Mouse (Mus musculus) mesoderm, embryonic 11.5 days (tissue): ENCODE measurements around the gene Zswim4.
A peak's percentile ranks its signal among the peaks of the same experiment; 100 is the strongest.

Experiments used
- DNase-seq: peaks from one replicate; pipeline ENCODE4 v3.0.0-alpha.2; 2012; ENCODE audit warnings: low read depth, low spot score

Gene Zswim4

DNA sequence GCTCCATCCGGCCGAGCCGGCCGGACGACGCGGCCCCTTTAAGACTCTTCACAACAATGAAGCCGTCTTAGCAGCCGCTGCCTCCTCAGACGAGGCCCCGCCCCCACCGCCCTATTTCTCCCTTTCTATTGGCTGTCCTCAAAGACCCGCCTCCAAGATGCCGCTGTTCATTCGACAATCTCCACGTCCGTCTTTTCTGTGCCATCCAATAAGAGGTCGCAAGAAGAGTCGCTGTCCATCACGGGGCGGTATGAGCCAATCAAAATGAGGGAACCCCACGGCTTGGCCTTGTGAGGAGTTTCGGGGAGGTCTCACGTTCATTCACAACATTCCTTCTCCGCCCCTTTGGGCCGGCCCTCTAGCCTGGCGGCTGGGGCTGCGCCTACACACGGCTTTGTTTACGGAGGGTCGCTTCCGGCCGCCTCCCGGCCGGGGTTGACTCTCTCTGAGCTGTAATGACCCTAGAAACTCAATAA lies at the start of gene Zswim4:
TSS of gene Zswim4 (minus strand) at position 58 of the 476 bp plus-strand sequence.
- DNase-seq: peak; percentile 100

DNA sequence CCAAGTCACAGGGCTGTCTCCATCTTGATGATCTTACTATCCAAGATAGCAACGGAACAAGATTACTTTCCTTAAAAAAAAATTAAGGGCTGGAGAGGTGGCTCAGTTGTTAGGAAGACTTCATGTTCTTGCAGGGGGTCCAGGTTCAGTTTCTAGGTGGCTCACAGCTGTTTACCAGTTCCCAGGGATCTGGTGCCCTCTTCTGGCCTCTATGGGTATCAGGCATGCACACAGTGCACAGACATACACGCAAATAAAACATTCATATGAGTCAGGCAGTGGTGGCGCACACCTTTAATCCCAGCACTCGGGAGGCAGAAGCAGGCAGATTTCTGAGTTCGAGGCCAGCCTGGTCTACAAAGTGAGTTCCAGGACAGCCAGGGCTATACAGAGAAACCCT lies 48.8 kb upstream of the Zswim4 start:
- DNase-seq: peak; percentile 62

DNA sequence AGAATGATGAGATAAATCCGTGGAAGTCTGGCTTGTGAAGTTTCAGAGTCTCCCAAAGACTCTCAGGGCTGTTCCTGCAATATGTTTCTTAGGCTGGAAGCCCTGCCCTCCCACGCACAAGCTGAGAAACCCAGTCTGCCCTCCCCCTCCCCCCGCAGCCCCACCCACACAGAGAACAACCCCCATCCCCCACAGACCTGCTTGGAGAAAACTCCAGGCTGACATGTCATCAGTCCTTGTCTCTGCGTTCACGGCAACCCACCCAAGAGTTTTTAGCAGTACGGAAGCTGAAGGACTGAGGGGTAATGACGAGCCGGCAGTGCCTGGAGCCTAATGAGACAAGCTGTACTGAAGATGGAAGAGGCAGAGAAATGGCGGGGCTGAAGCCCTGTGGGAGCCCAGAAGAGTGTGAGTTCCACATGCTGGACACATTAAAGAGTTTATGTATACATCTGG lies 47.8 kb upstream of the Zswim4 start:
- DNase-seq: peak; percentile 50

DNA sequence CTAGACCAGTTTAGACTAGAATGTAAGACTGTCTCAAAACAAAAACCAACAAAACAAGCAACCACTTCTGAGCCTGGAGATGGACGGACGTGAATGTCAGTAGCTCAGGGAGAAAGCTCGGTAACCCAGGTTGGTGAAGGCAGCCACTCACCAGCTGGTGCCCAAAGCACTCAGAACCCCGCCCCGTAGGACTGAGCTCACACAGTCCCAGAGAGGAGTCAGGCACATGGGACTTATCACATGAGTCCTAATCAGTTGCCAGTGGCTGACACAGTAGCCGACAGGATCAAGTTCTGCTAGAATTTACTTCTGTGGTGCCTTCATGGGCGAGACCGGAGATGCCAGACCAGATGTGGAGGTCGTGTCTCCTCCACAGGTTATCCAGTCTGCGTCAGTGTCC lies 43.9 kb upstream of the Zswim4 start:
- DNase-seq: no peak

DNA sequence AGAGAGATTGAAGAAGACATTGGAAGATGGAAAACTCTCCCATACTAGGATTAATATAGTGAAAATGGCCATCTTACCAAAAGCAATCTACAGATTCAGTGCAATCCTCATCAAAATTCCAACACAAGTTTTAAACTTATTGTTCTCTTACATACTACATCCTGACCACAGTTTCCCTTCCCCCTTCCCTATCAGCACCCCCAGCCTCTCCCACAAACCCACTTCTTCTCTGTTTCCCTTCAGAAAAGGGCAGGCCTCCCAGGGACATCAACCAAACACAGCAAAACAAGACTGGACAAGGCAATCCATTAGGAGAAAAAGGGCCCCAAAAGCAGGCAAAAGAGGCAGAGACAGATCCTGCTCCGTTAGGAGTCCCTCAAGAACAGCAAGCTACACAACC lies 39.6 kb upstream of the Zswim4 start:
- no peak for DNase-seq

DNA sequence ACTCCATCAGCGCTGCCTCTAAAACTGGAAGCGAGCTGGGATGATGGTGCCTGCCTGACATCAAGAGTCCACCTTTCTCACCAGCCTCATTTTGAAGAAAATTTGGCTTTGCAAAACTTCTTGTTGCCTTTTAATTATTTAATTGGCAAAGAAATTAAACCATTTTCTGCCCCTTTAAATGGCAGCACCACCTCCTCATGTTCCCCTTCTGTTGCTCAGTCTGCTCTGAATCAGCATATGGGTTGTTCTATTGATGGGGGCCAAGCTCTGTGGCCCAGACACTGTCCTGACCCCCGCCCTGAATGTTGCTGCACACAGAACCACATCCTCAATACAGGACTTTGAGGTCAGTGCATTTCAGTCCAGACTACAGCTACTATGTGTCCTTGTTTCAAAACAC lies 37.1 kb upstream of the Zswim4 start:
- no peak for DNase-seq

DNA sequence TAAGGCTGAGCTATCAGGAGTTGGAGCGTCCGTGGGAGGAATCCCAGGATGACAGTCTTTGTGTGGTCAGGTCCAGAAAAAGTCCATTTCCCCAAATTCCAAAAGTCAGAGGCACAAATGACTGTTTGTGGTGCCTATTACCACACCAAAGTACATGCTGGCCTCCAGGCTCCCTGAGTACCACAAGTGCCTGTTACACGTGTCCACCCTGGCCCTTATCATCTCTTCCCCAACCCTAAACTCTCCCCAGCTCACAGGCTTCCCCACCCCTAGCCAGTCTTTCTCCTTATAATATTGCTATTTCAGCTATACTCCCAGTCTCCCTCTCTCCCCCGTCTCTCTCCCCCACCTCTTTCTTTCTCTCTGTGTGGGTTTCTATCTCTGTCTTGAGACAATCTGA lies 35.4 kb upstream of the Zswim4 start:
- DNase-seq: no peak

DNA sequence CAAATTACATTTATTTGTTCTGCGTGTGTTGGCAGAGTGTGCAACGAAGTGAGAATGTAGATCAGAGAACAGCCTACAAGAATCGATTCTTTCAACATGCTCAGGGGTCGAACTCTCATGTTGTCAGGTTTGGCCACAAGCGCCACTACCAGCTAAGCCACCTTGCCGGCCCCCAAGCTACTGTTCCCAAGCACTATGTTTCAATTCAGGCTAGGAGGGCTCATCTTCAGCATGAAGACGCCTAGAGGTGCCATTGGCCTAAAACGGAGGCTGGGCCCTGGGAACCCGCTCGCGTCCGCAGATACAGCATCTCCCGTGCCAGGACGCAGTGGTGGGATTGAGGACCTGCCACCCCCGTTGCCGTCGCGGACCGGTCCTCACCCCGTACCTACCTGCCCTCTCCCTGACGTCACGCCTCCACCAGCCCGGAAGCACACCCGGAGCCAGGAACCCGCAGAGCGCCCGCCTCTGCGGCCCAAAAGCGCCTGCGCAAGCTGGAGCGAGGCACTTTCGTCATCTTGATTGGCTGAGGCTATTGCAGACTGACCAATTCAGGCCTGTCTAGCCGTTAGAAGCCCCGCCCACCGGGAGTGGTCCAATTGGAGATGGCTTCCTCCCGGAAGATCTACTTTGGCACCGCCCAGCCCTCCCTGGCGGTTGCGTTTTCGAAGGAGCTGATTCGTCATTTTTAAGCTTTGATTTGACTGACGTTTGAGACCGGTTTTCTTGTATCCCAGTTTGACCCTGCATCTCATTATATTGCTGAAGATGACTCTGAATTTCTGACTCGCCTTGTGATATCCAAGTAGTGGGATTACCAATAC lies 33.3 kb upstream of the Zswim4 start, which contains the start of gene Ccdc130:
TSS of gene Ccdc130 (minus strand) at position 431 of the 824 bp plus-strand sequence.
- DNase-seq: peak; percentile 100

DNA sequence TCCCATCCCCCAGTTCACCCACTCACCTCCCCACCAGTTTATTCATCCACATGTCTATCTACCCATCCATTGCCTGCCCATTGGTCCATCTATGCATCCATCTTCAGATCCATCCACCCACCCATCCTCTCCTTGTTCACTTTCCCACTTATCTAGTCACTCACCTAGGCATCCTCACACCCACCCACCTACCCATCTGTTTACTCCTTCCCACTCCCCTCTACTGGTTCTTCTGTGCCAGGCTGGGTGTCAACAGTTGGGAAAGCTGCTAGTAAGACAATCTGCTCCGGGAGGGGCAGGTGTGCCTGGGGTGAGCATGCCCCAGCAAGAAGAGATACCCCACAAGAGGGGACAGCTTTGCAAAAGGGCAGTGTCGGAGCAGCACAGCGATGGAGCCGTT lies 24.2 kb upstream of the Zswim4 start:
- DNase-seq: no peak

DNA sequence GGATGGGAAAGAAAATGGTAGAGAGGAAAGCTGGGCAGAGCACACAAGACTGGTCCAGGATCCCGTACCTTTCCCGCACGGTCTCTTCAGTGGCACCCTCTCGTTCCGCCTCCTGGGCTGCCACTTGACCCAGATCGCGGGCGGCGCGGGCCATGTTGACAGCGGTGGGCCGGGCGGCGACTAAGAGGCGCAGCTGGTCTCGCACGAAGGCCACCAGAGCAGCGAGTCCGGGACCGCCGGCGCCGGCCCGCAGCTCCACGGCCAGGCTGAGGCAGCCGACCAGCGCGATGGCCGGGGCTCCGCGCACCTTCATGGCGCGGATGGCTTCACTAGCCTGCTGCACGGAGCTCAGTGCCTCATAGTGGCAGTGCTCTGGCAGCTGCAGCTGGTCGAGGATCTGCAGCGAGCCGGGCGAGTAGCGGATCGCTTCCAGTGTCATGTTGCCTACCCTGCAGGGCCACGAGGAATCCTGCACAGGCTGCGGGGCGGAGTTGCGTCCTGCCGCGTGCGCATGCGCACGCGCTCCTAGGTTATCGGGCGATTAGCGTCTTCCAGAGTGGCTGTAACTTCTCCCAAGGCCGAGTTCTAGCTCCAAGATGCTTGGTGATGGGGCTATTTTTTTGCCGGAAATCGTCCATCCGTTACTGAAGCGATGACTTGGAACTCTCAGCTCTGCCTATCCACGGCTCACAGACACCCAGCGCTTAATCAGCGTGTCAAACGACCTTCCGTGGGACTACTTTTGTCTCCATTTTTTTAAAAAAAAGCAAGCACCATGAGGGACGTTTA lies 20.2 kb upstream of the Zswim4 start, which contains the start of gene Mri1:
TSS of gene Mri1 (minus strand) at position 505 of the 789 bp plus-strand sequence.
- peak; percentile 95 for DNase-seq

DNA sequence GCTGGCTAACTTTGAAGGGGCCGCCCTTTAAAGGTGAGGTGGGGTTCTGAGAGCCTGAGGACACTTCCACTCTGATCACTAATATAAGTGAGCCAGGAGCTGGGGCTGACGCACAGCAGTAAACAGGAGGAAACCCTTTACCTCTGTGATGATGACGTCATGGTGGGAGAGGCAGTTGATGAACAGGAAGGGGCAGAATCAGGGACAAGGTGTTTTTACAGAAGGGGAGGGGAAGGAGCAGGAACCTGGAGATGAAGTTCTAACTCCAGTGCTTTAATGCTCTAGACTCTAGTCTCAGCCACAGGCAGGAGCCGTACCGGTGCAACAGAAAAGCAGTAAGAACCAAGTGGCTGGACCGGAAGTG lies 19.6 kb upstream of the Zswim4 start:
- DNase-seq: peak; percentile 32

DNA sequence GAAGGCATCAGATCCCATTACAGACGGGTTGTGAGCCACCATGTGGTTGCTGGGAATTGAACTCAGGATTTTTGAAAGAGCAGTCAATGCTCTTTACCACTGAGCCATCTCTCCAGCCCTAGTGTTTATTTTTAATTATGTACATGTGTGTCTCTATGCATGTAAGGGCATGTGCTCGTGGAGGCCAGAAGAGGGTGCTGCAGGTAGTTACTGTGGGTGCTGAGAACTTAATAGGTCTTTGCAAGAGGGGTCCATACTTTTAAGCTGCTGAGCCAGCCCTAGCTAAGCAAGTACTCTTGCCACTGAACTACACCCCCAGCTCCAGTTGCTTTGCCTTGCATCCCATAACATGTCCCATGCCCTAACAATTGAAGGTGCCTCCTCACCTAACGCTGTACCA lies 19.0 kb upstream of the Zswim4 start:
- no peak for DNase-seq

DNA sequence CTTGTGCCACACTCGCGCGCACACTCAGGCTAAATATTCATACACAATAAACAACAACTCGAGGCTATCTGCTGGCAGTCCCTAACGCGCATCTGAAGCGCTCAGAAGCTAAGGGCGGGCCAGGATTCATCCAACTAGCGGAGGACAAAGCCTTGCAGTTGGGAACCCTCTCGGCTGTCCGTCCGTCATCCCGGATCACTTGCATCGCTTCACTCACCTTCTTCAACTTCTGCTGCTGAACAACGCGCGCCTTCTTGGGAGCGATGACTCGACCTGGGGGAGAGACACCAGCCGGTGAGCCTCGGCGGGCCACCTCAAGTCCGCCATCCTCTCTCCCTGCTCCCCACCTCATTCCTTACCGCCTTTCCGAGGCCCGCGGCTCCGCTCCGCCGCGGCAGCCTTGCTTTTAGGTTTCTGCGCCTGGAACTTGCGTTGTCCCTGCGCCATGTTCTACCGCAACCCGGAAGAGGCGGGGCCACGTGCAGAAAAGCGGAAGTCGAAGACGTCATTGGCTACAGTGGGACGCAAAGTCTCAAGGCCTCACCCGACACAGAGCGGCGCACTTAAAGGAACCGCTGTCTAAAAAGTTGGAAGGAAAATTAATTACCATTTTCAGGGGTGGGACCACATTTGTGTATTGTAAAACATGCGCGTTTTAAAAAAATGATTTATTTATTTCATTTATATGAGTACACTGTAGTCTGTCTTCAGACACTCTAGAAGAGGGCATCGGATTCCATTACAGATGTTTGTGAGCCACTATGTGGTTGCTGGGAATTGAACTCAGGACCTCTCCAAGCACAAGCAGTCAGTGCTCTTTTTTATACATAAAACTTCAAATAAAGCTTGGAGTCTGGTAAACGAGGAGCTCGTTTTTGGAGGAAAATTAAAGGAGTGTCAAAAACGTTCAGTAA lies 12.7 kb upstream of the Zswim4 start, which contains the start of gene D8Ertd738e:
TSS of gene D8Ertd738e (minus strand) at position 463 of the 914 bp plus-strand sequence.
- peak; percentile 93 for DNase-seq

DNA sequence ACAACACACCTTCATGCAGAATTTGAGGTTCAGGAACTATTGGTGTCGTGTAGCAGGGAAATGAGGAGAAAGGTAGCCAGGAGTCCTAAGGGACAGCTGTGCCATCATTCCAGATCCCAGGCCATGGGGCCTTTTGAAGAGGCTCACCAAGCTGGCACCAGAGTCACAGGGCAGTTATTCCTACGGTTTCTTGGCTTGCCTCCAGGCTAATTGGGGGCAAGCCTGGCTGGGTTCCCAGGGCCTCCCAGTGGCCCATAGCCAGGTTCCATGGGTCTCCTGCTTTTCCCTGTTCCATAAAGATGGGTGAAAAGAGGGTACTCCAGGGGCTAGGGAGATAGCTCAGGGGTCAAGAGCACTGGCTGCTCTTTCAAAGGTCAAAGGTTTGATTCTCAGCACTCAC lies 5.0 kb upstream of the Zswim4 start:
- DNase-seq: no peak

DNA sequence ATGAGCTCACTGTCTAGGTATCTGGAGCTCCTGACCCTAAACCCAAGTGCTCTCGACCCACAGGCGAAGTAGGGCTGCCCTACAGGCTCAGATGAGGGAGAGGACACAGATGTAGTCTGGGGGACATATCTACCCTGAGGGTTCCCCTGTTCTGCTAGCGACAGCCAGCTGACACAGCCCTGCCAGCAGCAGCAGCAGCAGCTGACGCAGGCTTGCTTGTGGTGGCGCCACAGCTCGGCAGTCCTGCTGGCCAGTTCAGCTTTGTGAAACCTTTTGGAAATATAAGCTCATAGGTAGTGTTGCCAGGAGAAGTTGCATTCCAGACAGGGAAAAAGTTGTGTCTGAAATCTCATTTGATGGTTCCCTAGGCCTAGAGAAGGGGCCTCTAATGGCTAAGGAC lies 4.3 kb upstream of the Zswim4 start:
- no peak for DNase-seq

DNA sequence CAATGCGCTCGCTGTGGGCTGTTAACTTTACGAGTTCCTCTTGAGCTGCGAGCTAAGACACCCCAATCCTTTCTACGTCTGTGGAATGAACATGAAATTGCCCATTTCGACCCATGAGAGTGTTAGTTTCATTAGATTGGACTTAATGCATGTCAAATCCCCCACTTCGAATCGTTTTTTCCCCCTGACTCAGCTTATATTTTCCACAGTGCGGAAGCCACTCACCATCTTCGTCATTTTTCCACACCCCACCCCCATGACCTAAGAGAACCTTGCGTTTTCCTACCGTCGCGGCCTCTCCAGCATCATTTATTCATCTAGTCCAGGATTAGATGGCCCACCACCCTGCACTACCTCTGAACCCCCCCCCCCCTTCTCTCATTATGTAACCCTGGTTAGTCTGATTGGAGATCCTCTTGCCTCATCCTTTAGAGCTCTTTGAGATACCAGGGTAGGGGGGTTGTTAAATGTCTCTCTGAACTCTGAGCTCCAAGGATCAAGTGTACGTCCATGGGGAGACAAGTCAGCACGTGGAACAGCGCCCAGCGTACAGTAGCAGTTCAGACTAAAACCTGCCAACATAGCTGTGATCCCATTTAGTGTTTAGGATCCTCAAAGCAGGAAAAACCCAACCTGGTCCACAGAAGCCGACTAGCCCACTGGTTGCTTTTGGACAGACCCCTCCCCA lies 831 bp upstream of the Zswim4 start:
- DNase-seq: no peak

DNA sequence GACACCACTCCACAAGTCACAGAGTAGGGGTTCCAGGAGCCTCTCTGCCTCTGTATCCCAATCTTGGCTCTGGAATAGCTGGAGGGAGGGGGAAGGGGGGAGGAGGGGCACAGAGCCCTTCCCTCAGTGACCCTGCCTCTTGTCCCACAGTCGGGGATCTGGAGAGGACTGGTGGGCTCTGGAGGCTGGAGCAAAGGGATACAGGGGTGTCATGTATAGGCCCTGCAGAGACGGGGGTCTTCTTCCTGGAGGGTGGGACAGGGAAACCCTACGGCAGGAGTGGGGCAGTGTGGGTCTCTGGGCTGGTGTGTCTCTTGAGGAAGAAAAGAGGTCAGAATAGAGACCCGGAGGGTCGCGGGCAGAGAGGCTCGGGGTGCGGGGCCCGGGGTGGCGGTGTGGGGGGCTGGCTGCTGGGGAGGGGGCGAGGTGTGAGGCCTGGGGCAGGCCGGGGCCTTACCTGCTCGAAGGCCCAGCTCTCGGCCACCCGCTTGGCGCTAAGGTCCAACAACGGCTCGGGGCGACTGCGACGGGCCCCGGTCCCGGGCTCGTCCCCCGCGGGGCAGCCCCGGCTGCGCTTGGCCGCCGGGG lies 351 bp downstream of the Zswim4 start:
- no peak for DNase-seq

DNA sequence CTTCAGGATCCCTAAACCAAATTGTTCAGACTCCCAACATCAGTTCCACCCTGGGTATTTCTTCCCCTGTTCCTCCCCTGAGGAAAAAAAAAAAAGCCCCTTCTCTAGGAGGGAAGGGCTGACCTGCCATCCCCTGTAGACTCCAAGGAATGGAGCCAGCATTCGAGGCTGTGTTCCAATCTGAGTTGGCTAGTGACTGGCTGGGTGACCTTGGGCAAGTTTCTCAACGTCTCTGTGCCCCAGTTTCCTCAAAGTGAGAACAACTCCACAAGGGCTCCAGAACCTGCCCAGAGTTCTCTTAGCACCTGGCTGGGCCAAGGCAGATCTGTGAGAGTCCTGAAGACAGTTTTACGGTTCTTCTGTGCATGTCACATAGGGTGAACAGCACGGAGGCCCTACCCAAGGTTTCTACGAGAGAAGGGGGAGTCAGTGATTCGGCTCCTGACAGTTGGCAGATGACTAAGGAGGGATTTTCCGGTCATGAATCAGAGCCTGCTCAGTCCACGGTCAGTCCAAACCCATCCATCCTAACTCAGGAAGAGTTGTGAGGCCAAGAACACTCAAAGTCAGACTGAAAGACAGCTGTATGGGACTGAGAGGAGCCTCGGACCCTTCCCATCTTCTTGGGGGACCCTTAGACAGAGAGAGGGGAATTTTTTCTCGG lies 977 bp downstream of the Zswim4 start:
- no peak for DNase-seq

DNA sequence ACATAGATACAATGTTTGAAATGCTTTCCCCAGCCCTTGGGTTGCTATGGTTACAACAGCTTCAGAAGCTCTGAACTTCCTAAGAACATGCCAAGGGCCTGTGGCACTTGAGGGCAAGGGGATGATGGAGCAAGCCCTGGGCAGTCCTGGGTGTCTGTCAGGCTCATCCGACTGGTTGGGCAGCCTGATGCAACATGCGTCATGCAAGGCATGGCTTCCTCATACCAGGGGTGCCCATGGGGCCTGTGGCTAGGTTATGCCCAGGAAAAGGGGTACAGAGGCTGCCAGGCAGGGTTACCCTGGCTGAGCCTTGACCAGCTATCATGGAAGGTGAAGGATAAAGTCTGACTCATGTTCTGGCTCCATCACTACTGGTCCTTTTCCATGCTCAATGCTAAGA lies 3.8 kb downstream of the Zswim4 start:
- DNase-seq: no peak

DNA sequence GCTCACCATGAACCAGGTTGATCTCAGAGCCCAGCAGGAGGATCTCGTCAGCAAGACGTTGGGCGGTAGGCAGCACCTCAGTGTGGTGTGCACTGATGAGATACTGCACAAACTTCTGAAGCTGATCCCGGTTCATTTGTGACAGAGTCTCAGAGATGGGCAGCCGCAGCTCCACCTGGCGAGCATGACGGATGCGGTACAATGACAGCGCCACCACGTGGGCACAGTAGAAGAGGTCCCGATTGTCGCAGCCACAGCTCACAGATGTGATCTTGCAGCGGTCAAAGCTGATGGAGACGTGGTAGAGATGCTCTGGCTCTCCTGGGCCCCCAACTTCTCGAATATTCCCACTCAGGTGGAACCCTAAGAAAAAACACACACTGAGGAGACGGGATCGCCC lies 6.1 kb downstream of the Zswim4 start:
- DNase-seq: no peak
